Mouse (Mus musculus) hindbrain, embryonic 14.5 days (tissue): ENCODE results near the gene Alk. TPM values are rescaled to one million over a fixed set of nuclear protein-coding genes. Genes with fewer than 3 reads are reported as not detected.
A peak's percentile ranks its signal among the peaks of the same experiment; 100 is the strongest.

Experiments used
- ATAC-seq: fragments of 200-750 bp; cut with Nextera tagmentation; 2 replicates; pipeline ENCODE4 v1.8.0; 2017; ENCODE audit warnings: moderate number of reproducible peaks, mild to moderate bottlenecking, moderate TSS enrichment, moderate library complexity; ENCODE audit not compliant: low FRiP score
- DNase-seq: peaks from one replicate; pipeline ENCODE4 v3.0.0-alpha.2; 2015; ENCODE audit warnings: low spot score
- H3K27ac ChIP-seq: fragments of 300-500 bp; sonication (generic); 2 replicates; pipeline ENCODE4 v1.5.1; 2014; ENCODE audit warnings: mild to moderate bottlenecking, moderate library complexity
- H3K27me3 ChIP-seq: fragments of 300-500 bp; sonication (generic); 2 replicates; pipeline ENCODE4 v1.6.1; 2014; ENCODE audit warnings: mild to moderate bottlenecking, low read length, mixed read lengths; ENCODE audit not compliant: control insufficient read depth, insufficient read depth
- H3K36me3 ChIP-seq: fragments of 300-500 bp; sonication (generic); replicated peaks from 2 replicates; pipeline ENCODE4 v1.6.1; 2014; ENCODE audit not compliant: control insufficient read depth, insufficient read depth
- H3K4me1 ChIP-seq: fragments of 300-500 bp; sonication (generic); replicated peaks from 2 replicates; pipeline ENCODE4 v1.6.1; 2014; ENCODE audit warnings: antibody characterized with exemption, low read length, mixed read lengths; ENCODE audit not compliant: control insufficient read depth, insufficient read depth
- H3K4me2 ChIP-seq: fragments of 300-500 bp; sonication (generic); replicated peaks from 2 replicates; pipeline ENCODE4 v1.6.1; 2014; ENCODE audit warnings: mild to moderate bottlenecking, moderate library complexity
- H3K4me3 ChIP-seq: fragments of 300-500 bp; sonication (generic); replicated peaks from 2 replicates; pipeline ENCODE4 v1.5.1; 2014; ENCODE audit warnings: mild to moderate bottlenecking, low read length
- H3K9ac ChIP-seq: fragments of 300-500 bp; sonication (generic); 2 replicates; pipeline ENCODE4 v1.6.1; 2014
- H3K9me3 ChIP-seq: fragments of 300-500 bp; sonication (generic); 2 replicates; pipeline ENCODE4 v1.6.1; 2016; ENCODE audit warnings: low read length; ENCODE audit not compliant: control insufficient read depth
- WGBS: fragments of 180-500 bp; shearing (Covaris S2); extraction: QIAGEN DNeasy Blood & Tissue Kit; methylation state at CpG from one replicate; pipeline ENCODE4 v1.1.7; 2014; 5-methylcytosine and 5-hydroxymethylcytosine counted together
- polyA plus RNA-seq: library from polyadenylated mRNA; unstranded; fragments of >200 nt; fragmentation: Nextera tagmentation; extraction: Ambion mirVana; gene quantifications from 2 replicates; pipeline ENCODE4 v1.2.1, GENCODE M21; 2014

Gene Alk
- polyA plus RNA-seq, 1 experiment from 2014 or later: 3.2 TPM

- Histone ChIP-seq H3K9me3 (no peaks in the 10 kb centered on the region), H3K27me3 (no peaks in the 10 kb centered on the region), H3K9ac (no peak overlapping the region), H3K4me1 (no peaks in the 10 kb centered on the region), H3K4me2 (no peak overlapping the region), H3K27ac (no peak overlapping the region), H3K4me3 (no peak overlapping the region), H3K36me3 (no peaks in the 10 kb centered on the region)
- DNase-seq (no peak), ATAC-seq (no peak)
- WGBS: 44% methylated on average over 6 of the region's 6 CpGs
Observed at GRCm38 (mm10) chr17:72557029-72557735, 47.2 kb downstream of the Alk start.

- no peak for DNase-seq
- Histone ChIP-seq H3K36me3 (no peaks in the 10 kb centered on the region), H3K9me3 (no peaks in the 10 kb centered on the region), H3K4me1 (no peaks in the 10 kb centered on the region), H3K4me3 (no peak overlapping the region), H3K9ac (no peak overlapping the region), H3K4me2 (no peak overlapping the region), H3K27ac (no peak overlapping the region), H3K27me3 (no peaks in the 10 kb centered on the region)
- ATAC-seq: no peak
- 78% methylated on average over 4 of the region's 4 CpGs for WGBS
Observed at GRCm38 (mm10) chr17:72546274-72546673, 58.2 kb downstream of the Alk start.

GRCm38 (mm10) chr17:72535304-72535703 is 69.1 kb downstream of the Alk start:
- WGBS: 93% methylated on average over 6 of the region's 6 CpGs
- Histone ChIP-seq H3K36me3 (no peaks in the 10 kb centered on the region), H3K4me3 (no peak overlapping the region), H3K9me3 (no peaks in the 10 kb centered on the region), H3K9ac (no peak overlapping the region), H3K27me3 (no peaks in the 10 kb centered on the region), H3K4me1 (no peaks in the 10 kb centered on the region), H3K4me2 (no peak overlapping the region), H3K27ac (no peak overlapping the region)
- ATAC-seq (no peak), DNase-seq (no peak)

GRCm38 (mm10) chr17:72532266-72532665 is 72.2 kb downstream of the Alk start:
- H3K4me3 ChIP-seq: no peak overlapping the region
- no peak overlapping the region for H3K9ac ChIP-seq
- no peak overlapping the region for H3K4me2 ChIP-seq
- no peaks in the 10 kb centered on the region for H3K27me3 ChIP-seq
- H3K36me3 ChIP-seq: no peaks in the 10 kb centered on the region
- DNase-seq (no peak), ATAC-seq (no peak)
- no peaks in the 10 kb centered on the region for H3K4me1 ChIP-seq
- no peak overlapping the region for H3K27ac ChIP-seq
- H3K9me3 ChIP-seq: no peaks in the 10 kb centered on the region
- WGBS: 81% methylated on average over 6 of the region's 6 CpGs

GRCm38 (mm10) chr17:72528481-72528880 is 75.9 kb downstream of the Alk start:
- Histone ChIP-seq H3K4me2 (no peak overlapping the region), H3K9ac (no peak overlapping the region), H3K9me3 (no peaks in the 10 kb centered on the region), H3K4me1 (no peaks in the 10 kb centered on the region), H3K27me3 (no peaks in the 10 kb centered on the region), H3K27ac (no peak overlapping the region), H3K4me3 (no peak overlapping the region), H3K36me3 (no peaks in the 10 kb centered on the region)
- 94% methylated on average over 8 of the region's 8 CpGs for WGBS
- ATAC-seq: no peak
- DNase-seq: no peak

- no peaks in the 10 kb centered on the region for H3K36me3 ChIP-seq
- H3K27me3 ChIP-seq: no peaks in the 10 kb centered on the region
- ATAC-seq (no peak), DNase-seq (no peak)
- H3K4me1 ChIP-seq: no peaks in the 10 kb centered on the region
- H3K4me3 ChIP-seq: no peak overlapping the region
- no peaks in the 10 kb centered on the region for H3K9me3 ChIP-seq
- no peak overlapping the region for H3K4me2 ChIP-seq
- 88% methylated on average over 5 of the region's 5 CpGs for WGBS
- no peak overlapping the region for H3K9ac ChIP-seq
- H3K27ac ChIP-seq: no peak overlapping the region
Observed at GRCm38 (mm10) chr17:72527481-72527880, 76.9 kb downstream of the Alk start.

- Histone ChIP-seq H3K9me3 (no peaks in the 10 kb centered on the region), H3K27ac (no peak overlapping the region), H3K4me2 (no peak overlapping the region), H3K9ac (no peak overlapping the region), H3K4me3 (no peak overlapping the region), H3K4me1 (no peaks in the 10 kb centered on the region), H3K36me3 (no peaks in the 10 kb centered on the region), H3K27me3 (no peaks in the 10 kb centered on the region)
- WGBS: 80% methylated on average over 4 of the region's 4 CpGs
- no peak for ATAC-seq
- DNase-seq: no peak
Observed at GRCm38 (mm10) chr17:72526356-72526755, 78.1 kb downstream of the Alk start.

GRCm38 (mm10) chr17:72524839-72525238 is 79.6 kb downstream of the Alk start:
- H3K4me1 ChIP-seq: no peaks in the 10 kb centered on the region
- H3K9me3 ChIP-seq: no peaks in the 10 kb centered on the region
- WGBS: 94% methylated on average over 3 of the region's 3 CpGs
- H3K27me3 ChIP-seq: no peaks in the 10 kb centered on the region
- H3K36me3 ChIP-seq: no peaks in the 10 kb centered on the region
- no peak for ATAC-seq
- H3K9ac ChIP-seq: no peak overlapping the region
- H3K4me3 ChIP-seq: no peak overlapping the region
- no peak for DNase-seq
- no peak overlapping the region for H3K4me2 ChIP-seq
- H3K27ac ChIP-seq: no peak overlapping the region

GRCm38 (mm10) chr17:72523006-72523405 is 81.4 kb downstream of the Alk start:
- 47% methylated on average over 7 of the region's 7 CpGs for WGBS
- no peaks in the 10 kb centered on the region for H3K4me1 ChIP-seq
- no peak overlapping the region for H3K4me2 ChIP-seq
- H3K9me3 ChIP-seq: no peaks in the 10 kb centered on the region
- no peak for ATAC-seq
- no peak overlapping the region for H3K9ac ChIP-seq
- no peak overlapping the region for H3K4me3 ChIP-seq
- DNase-seq: no peak
- H3K36me3 ChIP-seq: no peaks in the 10 kb centered on the region
- H3K27ac ChIP-seq: no peak overlapping the region
- H3K27me3 ChIP-seq: no peaks in the 10 kb centered on the region

- 23% methylated on average over 4 of the region's 4 CpGs for WGBS
- ATAC-seq (peak; percentile 48; the same call in 1 of the 2 replicates), DNase-seq (peak; percentile 65)
- no peak overlapping the region for H3K4me2 ChIP-seq
- H3K4me1 ChIP-seq: no peaks in the 10 kb centered on the region
- H3K4me3 ChIP-seq: no peak overlapping the region
- no peak overlapping the region for H3K9ac ChIP-seq
- H3K27me3 ChIP-seq: no peaks in the 10 kb centered on the region
- no peaks in the 10 kb centered on the region for H3K9me3 ChIP-seq
- no peak overlapping the region for H3K27ac ChIP-seq
- H3K36me3 ChIP-seq: no peaks in the 10 kb centered on the region
Observed at GRCm38 (mm10) chr17:72522381-72522780, 82.0 kb downstream of the Alk start.
